Mouse (Mus musculus) spleen, postnatal 0 days (tissue): Measurements from ENCODE around the gene Uba2. TPM values are rescaled to one million over a fixed set of nuclear protein-coding genes. Genes with fewer than 3 reads are reported as not detected.

Source experiments
- polyA plus RNA-seq: library from polyadenylated mRNA; unstranded; fragments of >200 nt; fragmentation: Nextera tagmentation; extraction: Ambion mirVana; gene quantifications from 2 replicates; pipeline ENCODE4 v1.2.1, GENCODE M21; 2015

The Uba2 gene
- polyA plus RNA-seq = 115 and 117 TPM in 2 replicates

DNA sequence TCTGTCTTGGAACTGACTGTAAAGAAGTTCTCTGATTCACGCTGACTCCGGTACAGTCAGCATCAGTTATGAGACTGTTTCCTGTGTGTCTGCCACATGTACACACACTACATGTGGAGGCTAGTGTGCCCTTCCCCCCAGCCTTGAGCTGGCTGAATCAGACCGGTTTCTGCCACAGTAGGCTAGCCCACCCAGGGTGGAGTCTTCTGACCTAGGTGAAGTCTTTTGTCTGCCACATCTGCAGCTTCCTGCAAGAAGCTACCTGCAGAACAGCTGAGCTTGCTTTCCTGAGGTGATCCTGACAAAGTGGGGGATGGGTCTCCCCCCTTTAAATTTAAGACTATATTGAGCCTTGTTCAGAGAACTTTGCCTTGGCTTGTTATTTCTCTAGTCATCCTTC, at the start of gene Uba2:
Uba2 (minus strand) TSS at position 146 of the 400 bp plus-strand sequence.

GRCm38 (mm10) chr7:34196132-34197128, 27.0 kb upstream of the Uba2 start, which contains the start of gene Pdcd2l:
TSS of gene Pdcd2l (minus strand) at chr7:34196661.

DNA sequence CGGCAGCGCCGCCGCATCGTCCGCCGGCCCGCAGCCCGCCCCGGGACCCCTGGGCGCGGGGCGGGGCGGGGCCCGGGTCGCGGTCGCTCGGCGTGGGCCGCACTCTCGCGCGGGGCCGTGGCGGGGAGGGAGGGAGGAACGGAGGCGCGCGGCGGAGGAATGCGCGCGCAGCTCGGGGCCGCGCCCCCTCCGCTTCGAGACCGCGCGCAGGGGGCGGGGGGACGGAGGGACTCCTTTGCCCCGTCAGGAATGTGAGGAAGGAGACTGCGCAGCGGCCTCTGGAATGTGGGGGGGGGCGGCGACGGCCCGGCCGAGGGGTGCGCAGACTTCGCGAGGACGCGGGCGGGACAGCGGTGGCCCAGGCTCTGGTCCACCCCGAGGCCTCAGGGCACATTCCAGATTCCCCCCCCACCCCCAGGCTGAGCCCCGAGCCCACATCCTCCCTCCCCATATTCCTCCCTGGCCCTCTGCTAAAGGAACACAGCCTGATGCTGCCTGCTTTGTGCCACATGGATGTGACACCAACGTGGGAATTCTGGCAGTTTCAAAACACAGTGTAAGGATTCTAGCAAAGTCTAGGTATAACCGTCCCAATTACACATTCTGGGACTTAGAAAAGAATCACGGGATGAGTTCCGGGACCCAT, 36.2 kb downstream of the Uba2 start, which contains the start of gene Wtip:
Wtip (minus strand) TSS at position 152 of the 646 bp plus-strand sequence.

DNA sequence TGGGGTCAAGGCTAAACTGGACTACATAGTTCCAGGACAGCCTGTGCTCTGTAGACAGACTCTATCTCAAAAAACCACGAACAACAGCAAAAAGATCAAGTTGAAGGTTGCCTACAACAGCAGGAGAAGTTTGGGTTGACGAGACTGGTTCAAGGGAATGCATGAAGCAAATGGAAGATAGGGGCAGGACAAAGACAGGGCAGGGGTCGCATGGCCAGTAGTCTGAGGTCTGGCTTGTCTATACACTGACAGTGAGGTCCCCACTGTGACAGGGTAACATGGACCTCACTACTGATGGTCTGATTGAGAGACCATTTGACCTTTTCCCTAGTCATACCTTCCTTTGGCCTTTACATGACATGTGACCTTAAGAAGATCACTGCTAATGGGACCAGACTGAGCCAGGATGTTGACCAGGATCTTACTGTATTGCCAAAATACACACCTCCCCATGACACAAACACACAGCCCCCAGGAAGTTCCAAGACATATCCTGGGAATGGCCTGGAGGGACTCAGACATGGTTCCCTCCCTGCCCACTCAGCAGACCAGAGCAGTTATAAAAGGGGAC, 74.4 kb downstream of the Uba2 start, which contains the start of gene Scgb1b30:
Scgb1b30 (plus strand) TSS at position 521 of the 571 bp plus-strand sequence.

Other genes starting within 250 kb of the Uba2 start
- gene Scgb2b26, start 224.6 kb downstream of the Uba2 start, polyA plus RNA-seq = not detected in 2 replicates
- gene Scgb2b27, start 155.7 kb downstream of the Uba2 start, polyA plus RNA-seq = not detected in 2 replicates
- not detected in 2 replicates for gene Scgb1b27, start 148.1 kb downstream of the Uba2 start, polyA plus RNA-seq
- not detected in 2 replicates for gene Scgb1b30, start 74.2 kb downstream of the Uba2 start, polyA plus RNA-seq
- gene Wtip, start 36.3 kb downstream of the Uba2 start, polyA plus RNA-seq = 1.5 and 2.4 TPM in 2 replicates
- gene Pdcd2l, start 27.1 kb upstream of the Uba2 start, polyA plus RNA-seq = 23.1 and 30.8 TPM in 2 replicates
- 145 and 176 TPM in 2 replicates for gene Gpi1, start 60.7 kb upstream of the Uba2 start, polyA plus RNA-seq
- not detected in 2 replicates for gene Gm6096, start 81.4 kb upstream of the Uba2 start, polyA plus RNA-seq
- gene 4931406P16Rik, start 144.0 kb upstream of the Uba2 start, polyA plus RNA-seq = 22.4 and 23.3 TPM in 2 replicates
- gene Lsm14a, start 223.7 kb upstream of the Uba2 start, polyA plus RNA-seq = 59.4 and 59.7 TPM in 2 replicates